In the genomic region with DNA sequence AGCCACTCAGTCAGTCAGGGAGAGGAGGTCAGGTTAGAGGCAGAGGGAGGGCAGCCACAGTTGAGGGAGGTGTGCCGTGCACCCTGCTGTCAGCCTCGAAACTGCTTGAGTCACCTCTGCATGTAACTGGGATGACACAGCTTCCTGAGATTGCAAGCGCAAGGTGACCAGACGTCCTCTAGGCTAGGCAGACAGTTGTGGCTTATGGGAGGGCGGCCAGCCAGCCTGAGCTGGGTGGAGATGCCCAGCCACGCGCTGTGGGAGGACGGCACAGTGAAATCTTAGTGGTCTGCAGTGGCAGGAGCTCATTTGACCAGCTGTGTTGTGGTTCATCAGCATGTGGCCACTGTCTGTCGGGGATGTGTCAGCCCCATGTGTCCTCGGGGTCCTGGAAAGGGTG, we compare ENCODE assay signal across 8 mouse cellular contexts. TPM values are rescaled to one million over a fixed set of nuclear protein-coding genes. Genes with fewer than 3 reads are reported as not detected.
DNase-seq lines count a peak whose midpoint lies in the region; ATAC-seq and TF ChIP-seq lines count a peak whose summit lies in the region.
"Had no signal": no experiment of that assay in that cellular context is flagged by ENCODE, and none has a peak within 500 bp of the region (broad histone marks: within the 10 kb centered on the region; RNA-seq: fewer than 3 reads in every experiment).

No protein-coding gene starts in this region.

- peak overlapping the region; percentile 83 for H3K4me2 ChIP-seq in liver, embryonic 13.5 days
- H3K4me2 ChIP-seq: lung, embryonic 15.5 days had no signal

- no peak for TF ChIP-seq POLR2A in testis, adult 2 months (IDR thresholded peaks at IDR 0.05; ENCODE audit: control insufficient read depth, low read depth, low read length)

- H3K27me3 ChIP-seq in testis, adult 2 months (ENCODE audit: control insufficient read depth, insufficient read depth, low read length), result no peaks in the 10 kb centered on the region
- H3K27me3 ChIP-seq in liver, embryonic 13.5 days, result no peaks in the 10 kb centered on the region
- H3K27me3 ChIP-seq: lung, embryonic 15.5 days had no signal

- H3K9ac ChIP-seq in liver, embryonic 13.5 days, result peak overlapping the region; percentile 100
- H3K9ac ChIP-seq: lung, embryonic 15.5 days had no signal

- TF ChIP-seq CTCF in testis, adult 2 months (IDR thresholded peaks at IDR 0.05; ENCODE audit: control insufficient read depth, insufficient read depth, insufficient replicate concordance, low read depth, low read length), result no peak

- no peaks in the 10 kb centered on the region for H3K36me3 ChIP-seq in testis, adult 2 months (ENCODE audit: control insufficient read depth, insufficient read depth, low read length)
- H3K36me3 ChIP-seq in liver, embryonic 13.5 days, result peaks cover 63% of the 10 kb centered on the region

- peak; percentile 54 for ATAC-seq in liver, embryonic 13.5 days (ENCODE audit: low read depth)

- DNase-seq in testis, postnatal 14 days (ENCODE audit: low spot score), result no peak
- peak; percentile 55 for DNase-seq in gastrocnemius, postnatal 25 days
- DNase-seq in liver, embryonic 13.5 days, result peak; percentile 63
- DNase-seq in urinary bladder, postnatal 36 days (ENCODE audit: low spot score in 2 of 2), result peak; percentile 33 to 42
- DNase-seq in embryo, embryonic 9.5 days (ENCODE audit: extremely low spot score), result no peak
- no peak for DNase-seq in right cerebral cortex, postnatal 36 days (ENCODE audit: low spot score in 2 of 2)

- H3K4me3 ChIP-seq in testis, adult 2 months (ENCODE audit: control insufficient read depth, low read depth, low read length), result no peak overlapping the region
- H3K4me3 ChIP-seq in liver, embryonic 13.5 days (replicated peaks), result peak overlapping the region; percentile 100
- H3K4me3 ChIP-seq: lung, embryonic 15.5 days had no signal

- peaks cover 15% of the 10 kb centered on the region for H3K4me1 ChIP-seq in testis, adult 2 months (ENCODE audit: control insufficient read depth, insufficient read depth, low read length)
- peaks cover 90% of the 10 kb centered on the region for H3K4me1 ChIP-seq in liver, embryonic 13.5 days (replicated peaks)

- no peaks in the 10 kb centered on the region for H3K9me3 ChIP-seq in liver, embryonic 13.5 days (replicated peaks)
- H3K9me3 ChIP-seq: lung, embryonic 15.5 days had no signal

- WGBS in liver, embryonic 13.5 days (ENCODE audit: insufficient replicate concordance), result 40% methylated on average over 10 of the region's 10 CpGs

- peak overlapping the region; percentile 16; the same call in 1 of the 2 replicates for H3K27ac ChIP-seq in testis, adult 2 months (ENCODE audit: control insufficient read depth, insufficient read depth, low read depth, low read length)
- H3K27ac ChIP-seq in liver, embryonic 13.5 days, result peak overlapping the region; percentile 99
- H3K27ac ChIP-seq: lung, embryonic 15.5 days had no signal

RNA-seq across cellular contexts. Expression of gene Mafk, which starts 3.6 kb away (rescaled TPM):
- 10.8 and 14.5 TPM in 2 replicates for polyA plus RNA-seq in testis, adult 2 months (2012; rRNA removed)
- 10 to 100 TPM; 12.9 to 17.5 TPM for total RNA-seq in gastrocnemius, postnatal 25 days (2021)
- 41.6 and 44.9 TPM in 2 replicates for polyA plus RNA-seq in liver, embryonic 13.5 days (2015; fragmentation: Nextera tagmentation; extraction: Ambion mirVana)

RNA-seq across cellular contexts. Expression of gene Ints1, which starts 19.5 kb away (rescaled TPM):
- 33.9 and 36.4 TPM in 2 replicates for polyA plus RNA-seq in testis, adult 2 months (2012; rRNA removed)
- 10 to 100 TPM; 25.6 to 32.1 TPM for total RNA-seq in gastrocnemius, postnatal 25 days (2021)
- 12.7 and 13.8 TPM in 2 replicates for polyA plus RNA-seq in liver, embryonic 13.5 days (2015; fragmentation: Nextera tagmentation; extraction: Ambion mirVana)

RNA-seq across cellular contexts. Expression of gene Tmem184a, which starts 24.8 kb away (rescaled TPM):
- polyA plus RNA-seq in testis, adult 2 months (2012; rRNA removed), result 138 and 204 TPM in 2 replicates
- under 1 TPM; 0.80 to 0.87 TPM for total RNA-seq in gastrocnemius, postnatal 25 days (2021)
- 0.68 and 0.89 TPM in 2 replicates for polyA plus RNA-seq in liver, embryonic 13.5 days (2015; fragmentation: Nextera tagmentation; extraction: Ambion mirVana)

RNA-seq across cellular contexts. Expression of gene Gm26938, which starts 31.3 kb away (rescaled TPM):
- polyA plus RNA-seq in testis, adult 2 months (2012; rRNA removed), result not detected in 2 replicates
- total RNA-seq in gastrocnemius, postnatal 25 days (2021), result not detected
- not detected in 2 replicates for polyA plus RNA-seq in liver, embryonic 13.5 days (2015; fragmentation: Nextera tagmentation; extraction: Ambion mirVana)
- polyA plus RNA-seq: lung, embryonic 15.5 days had no signal

RNA-seq across cellular contexts. Expression of gene Psmg3, which starts 31.7 kb away (rescaled TPM):
- polyA plus RNA-seq in testis, adult 2 months (2012; rRNA removed), result 9.9 and 11.0 TPM in 2 replicates
- total RNA-seq in gastrocnemius, postnatal 25 days (2021), result 1 to 10 TPM; 7.4 to 9.2 TPM
- polyA plus RNA-seq in liver, embryonic 13.5 days (2015; fragmentation: Nextera tagmentation; extraction: Ambion mirVana), result 68.7 and 70.5 TPM in 2 replicates

Comparison
In these comparisons a context has a peak if more than half of its experiments do, and no peak if none do; other contexts are left out.
1. DNase-seq: peak in gastrocnemius, postnatal 25 days (single experiment), liver, embryonic 13.5 days (single experiment) and urinary bladder, postnatal 36 days (2 of 2); none in testis, postnatal 14 days (single experiment), embryo, embryonic 9.5 days (single experiment) and right cerebral cortex, postnatal 36 days (0 of 2).
2. RNA of gene Tmem184a, which starts 24.8 kb away (polyA plus RNA-seq): 138 to 204 TPM in testis, adult 2 months; 0.68 to 0.89 TPM in liver, embryonic 13.5 days; every median in the first group is over 10 times any median in the second.